Mouse (Mus musculus): ENCODE measurements at regions not wholly inside any gene's neighbourhood (a gene's known extent, or its start where the extent isn't known, plus 50 kb on each side); places are given as distances from the start of the nearest gene placed in this dataset.

GRCm38 (mm10) chr7:133376833-133377484, 225.0 kb downstream of the Tex36 start:
- DNase-seq (ENCODE audit: low spot score) = no peak

- no peak for DNase-seq (ENCODE audit: low spot score)
These were observed 229.3 kb downstream of the Tex36 start for GRCm38 (mm10) chr7:133372695-133373094.

GRCm38 (mm10) chr7:133370542-133370941, 231.4 kb downstream of the Tex36 start:
- no peak for DNase-seq (ENCODE audit: low spot score)

- no peak for DNase-seq (ENCODE audit: low spot score)
These were observed 237.4 kb downstream of the Tex36 start for GRCm38 (mm10) chr7:133364601-133365000.

GRCm38 (mm10) chr7:133328717-133329116, 204.6 kb upstream of the Ctbp2 start:
- DNase-seq (ENCODE audit: low spot score) = no peak

- DNase-seq (ENCODE audit: low spot score) = no peak
These were observed 201.5 kb upstream of the Ctbp2 start for GRCm38 (mm10) chr7:133325548-133326190.

GRCm38 (mm10) chr7:133323955-133324354, 199.8 kb upstream of the Ctbp2 start:
- DNase-seq (ENCODE audit: low spot score) = no peak

- no peak for DNase-seq (ENCODE audit: low spot score)
These were observed 193.4 kb upstream of the Ctbp2 start for GRCm38 (mm10) chr7:133317511-133317910.

GRCm38 (mm10) chr7:133316701-133317475, 192.7 kb upstream of the Ctbp2 start:
- no peak for DNase-seq (ENCODE audit: low spot score)

- no peak for DNase-seq (ENCODE audit: low spot score)
These were observed 191.3 kb upstream of the Ctbp2 start for GRCm38 (mm10) chr7:133315197-133316029.

- DNase-seq (ENCODE audit: low spot score) = no peak
These were observed 189.0 kb upstream of the Ctbp2 start for GRCm38 (mm10) chr7:133313115-133313514.

GRCm38 (mm10) chr7:133311116-133311801, 187.1 kb upstream of the Ctbp2 start:
- no peak for DNase-seq (ENCODE audit: low spot score)

GRCm38 (mm10) chr7:133304461-133304860, 180.3 kb upstream of the Ctbp2 start:
- no peak for DNase-seq (ENCODE audit: low spot score)

- DNase-seq (ENCODE audit: low spot score) = no peak
These were observed 166.3 kb upstream of the Ctbp2 start for GRCm38 (mm10) chr7:133290471-133290870.

- no peak for DNase-seq (ENCODE audit: low spot score)
These were observed 164.1 kb upstream of the Ctbp2 start for GRCm38 (mm10) chr7:133288236-133288635.

- DNase-seq (ENCODE audit: low spot score) = no peak
These were observed 162.7 kb upstream of the Ctbp2 start for GRCm38 (mm10) chr7:133286836-133287235.

GRCm38 (mm10) chr7:133286216-133286615, 162.1 kb upstream of the Ctbp2 start:
- no peak for DNase-seq (ENCODE audit: low spot score)

GRCm38 (mm10) chr7:133262161-133262560, 138.0 kb upstream of the Ctbp2 start:
- no peak for DNase-seq (ENCODE audit: low spot score)

- DNase-seq (ENCODE audit: low spot score) = no peak
These were observed 135.0 kb upstream of the Ctbp2 start for GRCm38 (mm10) chr7:133259143-133259542.

- DNase-seq (ENCODE audit: low spot score) = no peak
These were observed 132.7 kb upstream of the Ctbp2 start for GRCm38 (mm10) chr7:133256831-133257230.

GRCm38 (mm10) chr7:133244601-133245000, 120.4 kb upstream of the Ctbp2 start:
- DNase-seq (ENCODE audit: low spot score) = no peak

- no peak for DNase-seq (ENCODE audit: low spot score)
These were observed 110.2 kb upstream of the Ctbp2 start for GRCm38 (mm10) chr7:133234326-133234725.
